Mouse (Mus musculus) megakaryocyte, embryonic 14.5 days (primary cell): ENCODE measurements at regions not wholly inside any gene's neighbourhood (a gene's known extent, or its start where the extent isn't known, plus 50 kb on each side); places are given as distances from the start of the nearest gene placed in this dataset.

Source experiments
- FLI1 ChIP-seq: IDR thresholded peaks from 2 replicates; pipeline ENCODE4 v1.6.1; 2012; ENCODE audit warnings: low read length, inconsistent platforms, mixed read lengths
- GATA1 ChIP-seq: IDR thresholded peaks from 3 replicates; pipeline ENCODE4 v1.6.1; 2012; ENCODE audit warnings: mixed read lengths, low read length, inconsistent platforms, borderline replicate concordance

GRCm38 (mm10) chr3:36762065-36762653 is 72.2 kb upstream of the Trpc3 start:
- TF ChIP-seq GATA1 (no peak), FLI1 (no peak)
